Mouse (Mus musculus): Measurements from ENCODE around the gene Antxr2.

Antxr2 gene

DNA sequence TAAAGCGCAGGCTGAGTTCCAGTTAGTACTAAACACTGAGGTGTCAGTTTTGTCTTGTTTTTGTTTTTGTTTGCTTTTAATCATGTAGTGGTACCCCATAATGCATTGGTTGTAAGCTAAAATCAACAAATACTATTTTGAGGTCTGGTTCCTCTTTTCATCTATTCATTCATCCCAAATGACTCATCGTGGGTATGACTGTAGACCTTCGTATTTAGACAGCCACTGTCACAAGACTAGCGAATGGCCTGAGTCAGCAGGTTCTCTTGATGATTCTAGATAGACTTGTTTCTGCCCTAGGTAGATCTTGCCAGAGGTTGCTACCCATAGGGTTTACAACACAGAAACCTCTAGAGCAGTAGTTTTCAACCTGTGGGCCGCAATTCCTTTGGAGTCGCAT is 116.9 kb downstream of the Antxr2 start:
- DNase-seq (ENCODE audit: extremely low spot score): no peak

DNA sequence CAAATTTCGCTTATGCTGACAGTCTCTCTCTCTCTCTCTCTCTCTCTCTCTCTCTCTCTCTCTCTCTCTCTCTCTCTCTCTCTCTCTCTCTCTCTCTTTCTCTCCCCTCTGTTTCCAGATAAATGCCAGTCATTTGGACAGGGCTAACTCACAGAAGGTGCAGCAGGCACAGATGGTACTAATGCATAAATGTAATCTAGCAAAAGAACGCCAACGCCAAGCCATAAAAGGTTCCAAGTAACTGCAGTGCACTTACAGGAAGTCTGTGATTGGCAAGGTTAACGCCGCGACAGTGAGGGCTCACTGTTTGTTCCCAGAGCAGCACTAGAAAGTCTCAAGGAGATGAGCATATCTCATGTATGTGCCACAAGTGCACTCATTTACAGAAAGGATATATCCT is 123.4 kb downstream of the Antxr2 start:
- peak; percentile 4 for DNase-seq (ENCODE audit: extremely low spot score)

DNA sequence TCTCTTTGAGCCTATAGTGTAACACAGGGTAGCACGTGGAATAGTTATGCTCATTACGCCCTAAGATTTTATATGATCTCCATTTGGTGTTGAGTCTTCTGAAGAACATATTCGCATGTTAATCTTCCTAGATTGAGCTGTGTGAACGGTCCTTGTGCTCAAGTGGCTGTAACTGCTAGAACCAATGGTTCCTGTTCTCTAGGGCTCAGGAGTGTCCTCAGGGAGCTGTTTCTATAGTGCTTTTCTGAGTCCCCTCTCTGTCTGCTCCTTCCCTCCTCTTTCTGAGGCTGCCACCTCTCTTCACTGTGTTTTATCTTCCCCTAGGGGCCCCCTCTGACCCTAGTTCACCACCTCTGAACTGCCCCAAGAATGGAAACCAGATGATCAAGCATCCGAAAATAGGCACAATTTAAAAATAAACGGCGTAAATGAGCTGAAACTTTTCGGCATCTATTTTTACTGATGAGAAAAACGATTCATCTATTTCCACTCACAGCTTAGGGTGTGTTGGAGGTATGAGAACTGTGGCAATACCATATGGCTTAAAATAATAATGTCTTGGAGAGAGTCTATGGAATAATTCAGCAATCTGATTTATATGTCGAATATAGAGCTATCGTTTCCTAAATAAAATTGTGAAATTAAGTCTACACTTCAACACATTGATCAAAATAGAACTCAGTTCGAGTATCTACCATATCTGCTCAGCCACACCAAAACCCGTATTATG is 124.1 kb downstream of the Antxr2 start:
- peak; percentile 20 for DNase-seq (ENCODE audit: extremely low spot score)

DNA sequence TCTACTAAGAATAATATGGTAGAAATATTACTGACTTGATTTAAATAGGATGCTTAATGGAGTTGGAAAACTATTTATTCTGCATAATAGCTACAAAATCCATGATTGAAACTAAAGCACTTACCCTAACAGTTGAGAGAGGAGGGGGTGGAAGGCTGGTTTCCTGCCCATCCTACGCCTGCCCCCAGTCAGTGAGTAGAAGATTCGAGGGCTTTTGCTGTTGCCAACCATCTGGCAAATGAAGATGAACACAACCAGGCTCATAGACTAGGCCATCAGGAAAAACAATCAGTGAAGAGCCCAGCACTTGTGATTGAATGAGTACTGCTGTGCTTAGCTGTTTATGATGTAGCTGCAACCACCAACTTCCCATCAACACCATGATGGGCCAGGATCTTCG is 125.0 kb downstream of the Antxr2 start:
- DNase-seq (ENCODE audit: extremely low spot score): no peak

DNA sequence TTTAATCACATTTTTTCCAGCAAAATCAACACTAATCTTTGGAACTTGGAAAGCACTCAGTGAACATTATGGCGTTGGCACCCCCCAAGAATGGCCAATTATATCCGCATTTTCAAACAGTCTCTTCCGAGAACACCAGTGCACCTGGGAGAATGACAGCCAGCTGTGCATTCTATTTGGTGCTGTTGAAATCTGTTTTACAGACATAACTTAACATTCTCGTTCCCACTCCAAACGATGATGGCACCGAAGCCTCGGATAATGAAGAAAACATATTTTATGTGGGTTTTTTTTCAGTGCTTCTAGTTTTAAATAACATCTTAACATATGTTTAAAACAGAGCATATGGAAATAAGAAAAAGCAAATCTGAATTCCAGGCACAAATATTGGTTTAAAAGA is 129.7 kb downstream of the Antxr2 start:
- no peak for DNase-seq (ENCODE audit: extremely low spot score)

DNA sequence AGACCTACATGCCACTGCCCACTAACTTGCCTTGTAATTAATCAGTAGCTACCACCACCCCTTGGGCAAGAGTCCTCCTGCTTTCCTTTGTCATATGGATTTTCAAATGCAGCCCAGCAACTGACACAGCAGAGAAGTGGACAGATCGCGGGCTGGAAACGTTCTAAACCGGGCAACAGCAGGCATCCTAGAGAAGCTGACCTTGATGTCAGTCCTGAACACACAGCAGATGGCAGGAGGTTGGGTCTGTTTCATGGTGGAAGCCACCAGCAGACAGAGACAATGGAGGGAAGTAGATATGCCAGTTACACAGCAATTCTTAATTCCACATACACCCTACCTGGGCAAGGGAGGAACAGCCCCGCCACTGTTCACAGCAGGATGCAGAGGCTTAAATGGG is 131.5 kb downstream of the Antxr2 start:
- no peak for DNase-seq (ENCODE audit: extremely low spot score)

DNA sequence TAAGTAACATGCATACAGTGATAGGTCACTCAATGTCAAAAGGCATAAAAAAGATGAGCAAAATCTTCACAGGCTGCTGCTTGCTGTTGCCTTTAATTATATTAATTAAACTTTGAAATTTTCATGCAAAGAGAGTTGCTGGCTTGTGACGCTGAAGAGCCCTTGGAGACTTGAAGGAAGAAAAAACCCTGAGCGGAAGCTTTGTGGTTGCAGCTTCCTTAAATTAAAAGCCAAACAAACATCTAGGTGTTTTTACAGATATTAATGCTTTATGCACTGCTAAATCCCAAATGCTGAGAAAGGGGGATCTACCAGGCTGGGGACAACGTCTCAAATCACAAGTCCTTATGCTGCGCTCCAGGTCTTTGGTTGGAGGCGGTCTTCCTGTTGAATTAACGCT is 145.4 kb downstream of the Antxr2 start:
- DNase-seq (ENCODE audit: extremely low spot score): no peak

DNA sequence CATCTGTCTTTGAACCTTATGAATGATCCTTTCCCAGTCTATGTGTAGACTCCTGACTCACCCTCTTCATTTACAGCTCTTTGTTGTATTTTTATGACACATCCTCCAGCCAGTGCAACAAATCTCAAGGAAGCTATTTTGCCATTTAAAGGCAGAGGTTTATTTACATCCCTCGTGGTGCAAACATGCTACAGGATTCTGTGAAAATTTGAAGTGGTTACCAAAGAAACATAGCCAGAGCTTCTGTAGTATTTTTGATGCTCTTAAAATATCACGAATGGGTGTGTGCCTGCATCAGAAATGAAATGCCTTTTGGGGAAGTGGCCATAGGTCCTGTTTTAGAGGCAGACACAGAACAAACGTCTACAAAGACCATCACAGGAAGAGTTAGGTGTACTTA is 146.7 kb downstream of the Antxr2 start:
- DNase-seq (ENCODE audit: extremely low spot score): no peak

DNA sequence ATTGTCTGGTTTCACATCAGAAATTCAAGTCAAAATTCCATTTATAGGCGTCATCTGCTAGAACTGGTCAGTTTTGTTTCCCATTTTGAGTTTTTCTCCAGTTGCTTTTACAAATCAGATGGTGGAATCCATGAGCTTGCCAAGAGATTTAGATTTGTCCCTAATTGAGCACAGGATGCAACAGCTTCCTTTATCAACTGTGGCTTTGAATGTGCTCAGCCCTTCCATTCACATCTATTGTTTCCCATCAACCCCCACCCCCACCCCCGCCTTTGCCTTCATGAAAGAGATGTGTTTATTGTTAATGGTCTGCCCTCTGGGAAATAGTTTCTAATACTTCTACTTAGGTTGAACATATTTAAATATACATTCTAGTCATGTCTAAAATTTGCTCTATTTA is 149.4 kb downstream of the Antxr2 start:
- DNase-seq (ENCODE audit: extremely low spot score): no peak

DNA sequence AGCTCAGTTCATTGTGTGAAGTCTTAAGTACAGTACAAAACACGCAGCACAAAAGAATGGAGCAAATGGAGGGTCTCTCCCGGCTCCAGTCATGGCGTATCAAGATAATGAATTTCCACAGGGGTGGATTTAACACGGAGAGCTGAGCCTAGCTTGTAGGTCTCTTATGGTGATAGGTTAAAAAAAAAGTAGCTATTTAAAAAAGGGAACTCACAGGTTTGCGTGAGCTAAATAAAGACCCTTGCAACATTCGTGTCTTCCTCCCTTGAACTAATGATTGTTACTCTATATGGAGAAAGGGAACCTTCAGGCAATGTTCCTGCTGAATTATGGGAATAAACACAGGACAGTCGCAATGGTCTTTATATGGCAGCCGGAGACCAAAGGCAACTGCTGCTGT is 150.7 kb downstream of the Antxr2 start:
- no peak for DNase-seq (ENCODE audit: extremely low spot score)

DNA sequence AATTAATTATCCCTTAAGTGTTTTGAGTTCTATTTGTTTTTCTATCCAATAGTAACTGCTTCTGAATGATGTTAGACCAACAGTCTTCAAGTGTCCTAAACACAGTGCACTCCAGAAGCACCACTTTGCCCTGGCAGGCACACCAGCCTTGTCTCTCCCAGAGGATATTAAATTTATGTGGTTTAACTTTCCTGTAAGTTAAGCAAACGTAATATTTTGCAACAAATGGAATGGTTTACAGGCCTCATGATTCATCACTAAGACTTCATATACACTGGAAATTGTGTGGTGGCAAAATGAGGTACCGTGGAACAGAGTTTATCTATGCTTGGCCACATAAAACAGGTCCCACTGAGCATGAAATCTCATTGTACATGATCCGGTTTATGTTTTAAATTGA is 152.0 kb downstream of the Antxr2 start:
- no peak for DNase-seq (ENCODE audit: extremely low spot score)

DNA sequence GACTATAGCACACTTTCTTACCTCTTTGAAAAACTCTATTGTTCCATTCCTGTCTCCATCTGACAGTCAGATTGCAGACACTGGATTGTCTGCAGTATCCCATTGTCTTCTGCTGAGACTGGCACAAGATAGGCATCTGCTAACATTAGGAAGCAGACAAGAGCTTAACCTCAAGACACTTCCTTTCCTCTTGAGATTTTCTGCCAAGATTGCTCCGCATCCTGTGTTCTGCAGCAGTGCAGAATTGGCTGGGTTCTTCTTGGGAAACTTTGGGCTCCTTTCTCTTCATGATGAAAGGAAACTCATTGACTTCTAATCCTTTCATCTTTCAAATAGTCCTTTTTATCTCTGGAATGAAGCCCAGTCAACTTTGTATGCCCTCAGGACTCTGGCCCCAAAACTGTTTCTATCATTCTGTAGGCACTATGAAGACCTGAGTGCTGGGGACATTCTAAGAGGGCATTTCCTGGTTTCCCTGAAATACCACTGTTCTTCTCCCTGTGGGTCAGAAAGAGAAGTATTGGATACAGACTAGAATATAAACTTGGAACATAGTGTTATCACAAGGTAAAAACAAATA is 152.5 kb downstream of the Antxr2 start:
- no peak for DNase-seq (ENCODE audit: extremely low spot score)

DNA sequence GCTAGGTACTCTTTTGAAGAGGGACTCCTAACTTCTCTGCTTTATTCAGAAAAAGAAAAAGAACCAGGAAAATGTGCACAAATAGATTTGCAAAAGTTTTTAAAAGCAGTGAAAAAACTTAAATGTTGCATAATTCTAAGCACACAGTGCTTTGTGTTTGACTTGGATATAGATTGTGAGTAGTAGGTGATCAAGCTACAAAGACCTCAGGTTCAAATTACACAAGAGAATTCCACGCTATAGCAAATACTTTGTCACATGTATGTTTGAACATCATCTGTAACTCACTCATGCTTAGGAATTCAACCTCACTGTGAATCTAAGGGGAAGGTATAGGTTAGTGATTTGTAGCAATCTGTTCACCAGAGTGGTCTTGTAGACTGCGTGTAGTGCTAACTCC is 153.9 kb downstream of the Antxr2 start:
- no peak for DNase-seq (ENCODE audit: extremely low spot score)

DNA sequence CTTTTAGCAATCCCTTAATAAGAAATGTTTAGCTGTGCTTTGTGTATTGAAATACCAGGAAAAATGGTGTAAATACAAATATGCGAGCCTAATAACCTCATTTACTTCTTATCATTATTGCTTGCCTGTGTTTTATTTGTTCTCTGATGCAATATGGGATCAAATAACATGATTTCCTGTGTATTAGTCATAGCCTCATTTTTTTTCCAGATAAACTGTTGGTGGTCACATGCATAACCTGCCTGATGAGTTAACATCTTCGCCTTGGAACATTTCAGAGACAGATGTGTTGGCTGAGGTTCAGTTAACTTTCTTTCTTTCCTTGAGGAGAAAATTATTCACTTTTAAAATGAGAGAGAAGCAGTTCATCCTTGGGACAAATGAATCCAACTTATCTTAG is 162.9 kb downstream of the Antxr2 start:
- DNase-seq (ENCODE audit: extremely low spot score): no peak

DNA sequence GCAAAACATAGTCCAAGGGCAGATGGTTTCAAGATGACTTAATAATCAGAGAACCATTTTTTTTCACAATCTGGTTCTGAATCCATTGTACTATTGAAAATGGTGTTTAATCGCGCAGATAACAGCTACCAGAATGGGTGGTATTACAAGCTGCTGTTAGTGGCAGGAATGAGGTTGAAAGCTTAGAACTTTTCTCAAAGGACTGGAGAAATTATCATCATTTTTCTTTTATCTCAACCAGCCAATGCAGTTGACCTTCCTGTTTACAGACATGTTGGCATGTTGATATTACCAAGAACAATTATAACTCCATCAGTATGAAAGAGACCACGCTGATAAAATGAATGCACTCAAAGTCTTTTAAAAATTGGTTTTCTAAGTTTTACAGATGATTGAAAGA is 163.9 kb downstream of the Antxr2 start:
- no peak for DNase-seq (ENCODE audit: extremely low spot score)

DNA sequence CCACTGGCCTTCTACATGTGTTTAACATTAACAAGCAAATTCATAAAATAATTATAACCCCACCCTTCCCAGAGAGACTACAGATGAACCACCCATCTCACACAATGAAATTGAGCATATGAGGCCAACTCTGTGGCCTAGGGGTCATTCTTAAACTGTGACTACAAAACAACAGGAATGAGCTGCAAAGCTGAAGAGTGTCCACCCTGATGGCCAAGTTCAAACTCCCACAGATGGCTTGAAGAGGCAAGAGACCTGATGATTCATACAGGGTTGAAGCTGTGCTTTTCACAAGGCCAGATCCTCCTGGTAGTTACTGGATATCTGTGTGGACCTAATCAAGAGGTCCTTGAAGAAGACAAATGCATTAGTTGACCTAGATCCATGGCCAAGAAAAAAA is 173.7 kb downstream of the Antxr2 start:
- no peak for DNase-seq (ENCODE audit: extremely low spot score)

DNA sequence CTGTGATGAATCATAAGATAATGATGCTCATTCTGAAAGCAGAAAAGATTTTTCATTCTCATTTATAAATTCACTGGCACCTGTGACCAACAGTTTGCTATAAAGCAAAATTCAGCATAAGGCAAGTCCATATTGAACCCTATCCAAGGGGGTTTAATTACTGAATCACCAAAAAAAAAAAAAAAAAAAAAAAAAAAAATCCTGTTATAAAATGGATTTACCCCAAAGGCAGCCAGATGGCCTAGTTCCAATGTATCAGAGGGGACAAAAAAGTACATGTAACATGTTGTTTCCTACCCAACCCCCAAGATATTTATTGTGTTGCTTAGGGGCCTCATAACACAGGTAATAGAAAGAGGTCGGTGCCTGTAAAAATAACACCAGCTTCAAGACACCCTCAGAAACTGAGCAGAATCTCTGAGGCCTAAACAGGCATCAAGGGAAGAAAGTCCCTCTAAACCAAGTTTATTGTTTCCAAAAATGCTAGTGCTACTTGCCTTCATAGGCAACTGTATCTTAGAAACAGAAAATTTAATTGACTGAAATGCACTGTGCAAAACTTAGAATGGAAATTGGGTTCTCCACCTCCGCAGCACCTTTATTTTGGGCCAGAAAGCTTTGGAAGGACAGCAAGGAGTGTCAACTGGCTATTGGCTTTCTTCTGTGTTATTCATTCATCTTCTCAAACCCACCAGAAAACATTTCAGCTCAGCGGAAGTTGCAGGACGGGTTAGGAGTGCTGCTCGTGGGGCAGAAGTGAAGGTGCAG is 178.7 kb downstream of the Antxr2 start:
- no peak for DNase-seq (ENCODE audit: extremely low spot score)

DNA sequence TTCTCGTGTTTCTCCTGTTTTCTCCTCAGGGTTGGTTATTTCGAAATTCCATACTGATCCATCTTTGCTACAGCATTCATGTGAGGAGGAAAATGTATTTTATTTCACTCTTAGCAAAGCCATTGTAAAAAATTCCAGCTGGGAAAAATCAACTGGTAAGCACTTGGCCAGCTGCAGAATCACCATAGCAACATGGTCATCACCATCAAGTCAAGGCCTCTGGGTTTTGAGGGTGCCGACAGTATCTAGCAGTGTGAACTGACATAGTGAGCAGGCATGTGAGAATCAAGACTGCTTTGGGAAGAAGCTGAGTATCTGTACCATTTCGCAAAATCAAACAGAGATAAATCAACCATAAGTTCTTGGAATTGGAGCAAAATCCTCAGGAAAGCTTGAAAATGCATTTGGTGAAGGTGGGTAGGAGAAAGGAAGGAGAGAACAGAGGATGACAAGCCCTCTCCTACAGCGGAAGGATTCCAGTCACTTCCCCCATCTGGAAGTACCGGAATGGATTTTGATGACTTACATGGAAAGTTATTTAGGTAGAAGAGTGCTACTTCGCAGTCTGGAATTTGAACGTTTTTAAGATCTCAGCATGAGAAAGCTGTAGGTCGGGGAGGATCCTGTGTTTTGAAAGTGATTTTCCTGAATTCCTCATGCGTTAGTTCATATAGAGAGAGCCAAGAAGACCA is 183.5 kb downstream of the Antxr2 start:
- DNase-seq (ENCODE audit: extremely low spot score): no peak

DNA sequence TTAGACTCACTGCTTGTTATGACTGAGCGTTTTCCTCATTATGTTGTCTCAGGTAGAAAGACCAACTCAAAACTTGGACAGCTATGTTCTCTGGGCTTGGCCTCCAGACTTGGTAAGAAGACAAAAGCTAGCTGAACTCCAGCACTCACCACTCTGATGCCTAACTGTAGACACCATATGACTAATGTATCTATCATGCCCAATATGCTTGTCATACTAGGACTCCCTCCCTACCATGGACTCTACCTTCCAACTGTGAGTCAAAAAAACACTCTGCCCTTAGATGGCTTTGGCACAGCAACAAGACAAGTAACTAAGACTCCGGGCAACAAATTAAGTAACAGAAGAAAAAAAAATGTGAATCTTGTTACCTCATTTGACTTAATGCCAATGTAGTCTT is 184.3 kb downstream of the Antxr2 start:
- no peak for DNase-seq (ENCODE audit: extremely low spot score)

DNA sequence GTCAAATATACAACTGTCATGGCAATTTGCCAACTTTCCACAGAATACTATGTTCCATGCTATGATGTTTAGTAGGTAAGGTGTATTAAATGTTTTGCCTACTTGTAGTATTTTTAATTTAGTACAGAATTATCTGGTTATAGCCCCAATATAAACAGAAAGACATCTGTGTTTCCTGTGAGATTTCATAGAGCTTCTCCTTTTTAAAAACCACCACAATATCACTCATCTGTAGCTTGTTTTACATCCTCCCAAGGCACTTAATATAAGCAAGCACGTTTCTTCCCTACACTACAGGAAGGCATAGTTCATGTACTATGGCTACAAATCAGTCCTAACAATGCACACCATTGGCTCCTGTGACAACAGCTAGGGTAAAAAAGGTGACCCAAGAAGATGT is 188.8 kb downstream of the Antxr2 start:
- no peak for DNase-seq (ENCODE audit: extremely low spot score)

DNA sequence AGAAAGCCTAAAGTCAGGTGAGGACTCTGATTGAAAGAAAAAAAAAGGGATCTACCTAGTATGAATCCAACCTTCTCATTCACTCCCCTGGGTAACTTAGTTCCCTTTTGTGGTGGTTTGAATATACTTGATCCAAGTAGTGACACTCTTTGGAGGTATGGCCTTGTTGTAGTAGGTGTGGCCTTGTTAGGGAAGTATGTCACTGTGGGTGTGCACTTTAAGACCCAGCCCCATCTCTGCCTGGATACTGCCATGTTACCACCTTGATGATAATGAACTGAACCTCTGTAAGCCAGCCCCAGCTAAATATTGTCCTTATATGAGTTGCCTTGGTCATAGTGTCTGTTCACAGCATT is 190.9 kb downstream of the Antxr2 start:
- no peak for DNase-seq (ENCODE audit: extremely low spot score)

DNA sequence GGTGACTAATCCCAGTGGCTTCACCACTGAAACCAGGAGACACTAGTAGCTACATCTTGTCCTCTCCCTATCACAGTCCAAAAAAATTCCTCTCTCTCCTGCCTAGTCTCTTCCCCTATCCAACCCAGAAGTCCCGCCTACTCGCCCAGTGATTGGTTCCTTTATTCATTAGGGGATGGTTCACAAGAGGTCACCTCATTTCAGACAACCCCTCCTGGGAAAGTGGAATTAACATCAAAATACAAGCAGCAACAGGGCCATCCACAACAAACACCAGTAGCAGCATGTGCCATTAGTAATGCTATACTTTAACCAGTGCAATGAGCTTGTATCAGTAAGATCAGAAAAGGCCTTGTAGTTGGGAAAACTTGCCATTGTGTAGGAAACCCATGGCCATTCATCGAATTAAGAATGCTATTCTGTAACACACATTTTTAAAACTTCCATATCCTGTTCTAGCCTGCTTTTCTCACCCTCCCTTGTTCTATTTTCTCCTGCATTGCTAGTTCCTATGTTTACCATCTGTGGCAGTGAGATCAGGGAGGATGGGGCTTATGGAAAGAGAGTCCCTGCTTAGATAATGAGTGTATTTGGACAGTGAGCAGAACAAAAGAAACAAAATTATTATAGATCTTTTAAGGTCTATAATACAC is 191.4 kb downstream of the Antxr2 start:
- no peak for DNase-seq (ENCODE audit: extremely low spot score)

All from embryo, embryonic 9.5 days (tissue).